Mouse (Mus musculus): ENCODE results near the gene Mpv17. TPM values are rescaled to one million over a fixed set of nuclear protein-coding genes. Genes with fewer than 3 reads are reported as not detected.

Gene Mpv17
- polyA plus RNA-seq, 1 experiment from 2014 or later, result 62.2 TPM

Other genes with a start within 250 kb of the Mpv17 start
- gene Ost4, start 246.5 kb downstream of the Mpv17 start, polyA plus RNA-seq (2014; fragmentation: Nextera tagmentation; extraction: Ambion mirVana), result 482 and 490 TPM in 2 replicates
- gene Emilin1, start 240.8 kb downstream of the Mpv17 start, polyA plus RNA-seq (2014; fragmentation: Nextera tagmentation; extraction: Ambion mirVana), result 187 and 209 TPM in 2 replicates
- gene Khk, start 232.8 kb downstream of the Mpv17 start, polyA plus RNA-seq (2014; fragmentation: Nextera tagmentation; extraction: Ambion mirVana), result 21.6 and 21.9 TPM in 2 replicates
- 10.3 and 14.2 TPM in 2 replicates for gene Cgref1, start 208.7 kb downstream of the Mpv17 start, polyA plus RNA-seq (2014; fragmentation: Nextera tagmentation; extraction: Ambion mirVana)
- gene Preb, start 193.9 kb downstream of the Mpv17 start, polyA plus RNA-seq (2014; fragmentation: Nextera tagmentation; extraction: Ambion mirVana), result 110 and 119 TPM in 2 replicates
- 0.42 and 0.68 TPM in 2 replicates for gene Tcf23, start 185.6 kb downstream of the Mpv17 start, polyA plus RNA-seq (2014; fragmentation: Nextera tagmentation; extraction: Ambion mirVana)
- 170 and 178 TPM in 2 replicates for gene Atraid, start 105.9 kb downstream of the Mpv17 start, polyA plus RNA-seq (2014; fragmentation: Nextera tagmentation; extraction: Ambion mirVana)
- gene Slc5a6, start 105.3 kb downstream of the Mpv17 start, polyA plus RNA-seq (2014; fragmentation: Nextera tagmentation; extraction: Ambion mirVana), result 12.2 and 12.3 TPM in 2 replicates
- 31.2 and 32.4 TPM in 2 replicates for gene Cad, start 99.5 kb downstream of the Mpv17 start, polyA plus RNA-seq (2014; fragmentation: Nextera tagmentation; extraction: Ambion mirVana)
- not detected in 2 replicates for gene Dnajc5g, start 48.0 kb downstream of the Mpv17 start, polyA plus RNA-seq (2014; fragmentation: Nextera tagmentation; extraction: Ambion mirVana)
- gene Slc30a3, start 46.0 kb downstream of the Mpv17 start, polyA plus RNA-seq (2014; fragmentation: Nextera tagmentation; extraction: Ambion mirVana), result 0.20 and 0.23 TPM in 2 replicates
- not detected in 2 replicates for gene Trim54, start 37.5 kb downstream of the Mpv17 start, polyA plus RNA-seq (2014; fragmentation: Nextera tagmentation; extraction: Ambion mirVana)
- gene Ucn, start 15.4 kb downstream of the Mpv17 start, polyA plus RNA-seq (2014; fragmentation: Nextera tagmentation; extraction: Ambion mirVana), result not detected in 2 replicates
- gene Gm29609, start 25.7 kb upstream of the Mpv17 start, polyA plus RNA-seq (2014; fragmentation: Nextera tagmentation; extraction: Ambion mirVana), result 1.3 TPM in 2 replicates
- gene Gtf3c2, start 25.9 kb upstream of the Mpv17 start, polyA plus RNA-seq (2014; fragmentation: Nextera tagmentation; extraction: Ambion mirVana), result 70.3 and 74.9 TPM in 2 replicates
- gene Snx17, start 39.0 kb upstream of the Mpv17 start, polyA plus RNA-seq (2014; fragmentation: Nextera tagmentation; extraction: Ambion mirVana), result 127 and 134 TPM in 2 replicates
- 63.6 and 65.0 TPM in 2 replicates for gene Eif2b4, start 39.2 kb upstream of the Mpv17 start, polyA plus RNA-seq (2014; fragmentation: Nextera tagmentation; extraction: Ambion mirVana)
- 5.1 and 5.2 TPM in 2 replicates for gene Zfp513, start 48.1 kb upstream of the Mpv17 start, polyA plus RNA-seq (2014; fragmentation: Nextera tagmentation; extraction: Ambion mirVana)
- gene Ppm1g, start 66.4 kb upstream of the Mpv17 start, polyA plus RNA-seq (2014; fragmentation: Nextera tagmentation; extraction: Ambion mirVana), result 139 and 145 TPM in 2 replicates
- 138 and 158 TPM in 2 replicates for gene Nrbp1, start 86.6 kb upstream of the Mpv17 start, polyA plus RNA-seq (2014; fragmentation: Nextera tagmentation; extraction: Ambion mirVana)
- 0.48 and 0.60 TPM in 2 replicates for gene Gm9970, start 87.0 kb upstream of the Mpv17 start, polyA plus RNA-seq (2014; fragmentation: Nextera tagmentation; extraction: Ambion mirVana)
- gene Krtcap3, start 97.4 kb upstream of the Mpv17 start, polyA plus RNA-seq (2014; fragmentation: Nextera tagmentation; extraction: Ambion mirVana), result 59.4 and 71.9 TPM in 2 replicates
- 29.5 and 30.6 TPM in 2 replicates for gene Ift172, start 136.9 kb upstream of the Mpv17 start, polyA plus RNA-seq (2014; fragmentation: Nextera tagmentation; extraction: Ambion mirVana)
- 39.9 and 41.9 TPM in 2 replicates for gene Fndc4, start 141.8 kb upstream of the Mpv17 start, polyA plus RNA-seq (2014; fragmentation: Nextera tagmentation; extraction: Ambion mirVana)
- gene Gckr, start 143.2 kb upstream of the Mpv17 start, polyA plus RNA-seq (2014; fragmentation: Nextera tagmentation; extraction: Ambion mirVana), result 0.42 and 0.60 TPM in 2 replicates